Mouse (Mus musculus): ENCODE data around the gene Slc24a3. TPM values are rescaled to one million over a fixed set of nuclear protein-coding genes. Genes with fewer than 3 reads are reported as not detected.

Gene Slc24a3
- polyA plus RNA-seq (2021; fragmentation: Nextera tagmentation), result 23.1 and 24.6 TPM in 2 replicates
- long read RNA-seq, experiment 1, partial matches to known transcripts, result 57 of 59 reads
- long read RNA-seq, experiment 1, other reads (novel, unspliced or antisense), result 2 of 59 reads
- long read RNA-seq, experiment 2, partial matches to known transcripts, result 100 of 116 reads
- long read RNA-seq, experiment 2, other reads (novel, unspliced or antisense), result 16 of 116 reads

DNA sequence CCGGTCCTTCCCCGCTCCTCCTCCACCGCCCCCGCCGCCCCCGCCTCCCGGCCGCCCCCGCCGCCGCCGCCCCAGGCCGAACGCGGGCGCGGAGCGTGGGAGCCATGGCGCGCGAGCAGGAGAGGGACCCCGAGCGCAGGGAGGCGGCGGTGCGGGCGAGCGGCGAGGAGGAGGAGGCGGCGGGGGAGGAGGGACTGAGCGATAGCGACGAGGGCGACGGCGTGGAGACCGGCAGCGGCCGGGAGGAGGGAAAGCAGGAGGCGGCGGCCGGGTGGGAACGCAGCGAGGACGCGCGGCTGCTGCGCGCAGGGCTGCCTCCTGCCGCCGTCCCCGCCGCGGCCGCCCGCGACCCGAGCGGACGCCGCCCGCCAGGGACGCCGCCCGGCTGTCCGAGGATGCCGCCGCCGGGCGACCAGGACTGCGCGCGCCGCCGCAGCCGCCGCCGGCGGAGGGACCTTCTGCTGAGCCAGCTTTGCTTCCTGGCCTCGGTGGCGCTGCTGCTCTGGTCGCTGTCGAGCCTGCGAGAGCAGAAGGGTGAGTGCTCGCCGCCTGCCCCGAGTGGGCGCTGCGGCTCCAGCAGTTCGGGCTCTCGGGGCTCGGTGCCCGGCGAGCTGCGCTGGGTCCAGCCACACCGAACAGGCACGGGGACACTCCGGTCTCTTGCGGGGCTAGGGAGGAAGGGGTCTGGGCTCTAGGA, at the start of gene Slc24a3:
Slc24a3 (plus strand) TSS at position 91 of the 697 bp plus-strand sequence.

DNA sequence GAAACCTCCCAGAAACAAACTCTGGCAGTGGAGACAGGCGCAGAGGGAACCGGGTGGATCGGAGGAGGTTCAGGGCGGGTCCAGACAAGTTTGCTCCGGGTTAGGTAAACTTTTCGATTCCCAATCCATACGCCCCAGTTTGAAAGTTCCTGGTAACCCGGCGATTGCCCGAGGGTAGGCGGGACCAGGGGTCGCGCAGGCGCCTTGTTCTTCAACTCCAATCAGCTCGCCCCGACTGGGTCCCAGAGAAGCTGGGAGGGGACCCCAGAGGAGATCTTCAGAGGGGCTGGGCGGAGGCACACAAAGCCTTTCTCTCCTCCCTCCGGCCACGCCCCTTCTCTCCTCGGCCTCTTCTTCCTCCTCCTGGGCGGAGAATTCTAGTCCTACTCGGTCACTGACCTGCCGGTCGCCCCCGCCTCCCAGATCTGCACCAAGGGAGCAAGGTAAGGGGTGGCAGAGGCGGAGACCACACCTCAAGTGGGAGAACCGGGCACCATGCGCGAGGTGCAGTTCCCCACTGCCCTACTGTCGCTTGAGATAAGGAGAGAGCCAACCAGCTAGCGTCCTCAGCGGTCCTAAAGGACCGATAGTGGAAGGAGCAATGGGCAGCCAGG, 507.7 kb downstream of the Slc24a3 start, which contains the start of gene Rin2:
Rin2 (plus strand) TSS at position 74 of the 614 bp plus-strand sequence.

Measured in layer of hippocampus, adult 6 months (tissue).